Mouse (Mus musculus): ENCODE data around the gene Sf3a3.

Gene Sf3a3

DNA sequence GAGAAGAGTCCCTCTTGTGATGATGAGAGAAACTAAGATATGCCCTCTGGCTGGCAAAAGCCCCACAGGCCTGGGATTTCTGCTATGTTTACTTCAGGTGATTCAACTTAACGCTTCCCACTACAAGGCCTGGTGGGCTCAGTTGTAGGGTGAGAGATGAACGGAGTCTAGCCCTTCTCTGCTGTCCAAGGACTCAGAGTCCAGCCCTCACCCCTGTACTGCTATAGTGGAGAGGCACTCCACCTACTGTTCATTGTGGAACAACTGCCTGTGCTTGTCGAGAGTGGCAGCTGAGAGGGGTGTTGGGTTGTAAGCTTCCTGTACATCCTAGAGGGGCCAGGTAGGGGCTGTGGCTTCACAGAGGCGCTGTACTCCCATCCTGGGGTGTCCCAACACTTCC is 23.4 kb downstream of the Sf3a3 start:
- in situ Hi-C loops (cut with MboI, MseI), result no loop called here

DNA sequence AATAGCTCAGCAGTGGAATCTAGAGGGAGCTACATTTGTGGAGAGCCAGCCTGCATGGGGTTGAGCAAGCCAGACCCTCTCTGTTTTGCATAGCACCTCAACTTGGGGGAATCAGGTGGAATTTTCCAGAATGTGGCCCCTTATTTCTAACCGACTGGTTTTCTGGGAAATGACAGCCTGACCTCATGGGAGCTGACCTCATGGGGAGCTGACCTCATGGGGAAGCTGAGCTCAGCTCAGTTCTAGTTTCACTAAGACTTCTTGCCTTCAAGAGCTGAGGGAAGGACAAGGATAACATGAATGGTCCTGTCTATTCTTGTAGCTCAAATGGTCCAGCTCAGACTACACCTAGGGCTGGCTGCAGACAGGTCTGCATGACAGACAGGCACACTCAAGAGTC is 24.2 kb downstream of the Sf3a3 start:
- in situ Hi-C loops (cut with MboI, MseI), result no loop called here

DNA sequence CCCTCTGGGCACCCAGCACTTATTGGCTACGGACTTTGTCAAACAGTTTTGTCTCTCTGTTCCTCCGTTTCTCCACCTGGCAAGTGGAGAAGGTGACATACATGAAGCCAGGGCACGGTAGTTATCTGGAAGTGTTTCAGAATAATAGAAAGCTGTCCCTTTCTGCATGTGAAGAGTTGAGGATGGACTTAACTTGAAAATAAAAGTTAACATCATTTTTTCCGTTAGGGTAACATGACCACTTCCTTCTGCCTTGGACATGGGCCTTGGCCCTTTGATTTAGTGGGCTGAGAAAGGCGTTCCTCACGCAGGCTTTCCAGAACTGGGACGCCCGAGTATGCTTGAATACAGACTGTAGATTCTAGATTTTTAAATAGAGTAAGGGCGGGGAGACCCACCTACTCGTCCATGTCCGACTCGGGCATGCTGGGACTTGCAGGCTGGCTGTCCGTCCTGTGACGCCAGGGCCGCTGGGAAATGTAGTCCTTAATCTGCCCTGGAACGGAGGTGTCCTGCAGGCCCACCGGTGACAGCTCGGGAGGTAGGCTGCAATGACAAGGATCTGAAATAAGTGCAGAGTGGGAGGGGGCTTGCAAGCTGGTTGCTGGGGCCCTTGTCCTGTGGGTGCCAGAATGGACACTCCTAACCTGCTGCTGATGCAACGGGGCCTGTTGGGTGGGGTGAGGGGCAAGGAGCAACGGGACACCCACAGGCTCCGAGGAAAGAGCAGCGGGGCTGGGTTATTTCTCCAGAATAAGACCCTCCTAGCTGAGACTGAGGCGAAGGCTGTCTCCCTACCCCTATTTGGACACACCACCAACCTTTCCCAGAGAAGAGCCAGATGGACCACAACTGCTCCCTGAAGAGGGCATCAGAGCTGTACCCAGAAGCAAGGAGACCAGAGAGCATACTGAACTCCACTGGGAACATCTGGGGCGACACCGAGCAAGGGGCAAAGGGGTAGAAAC is 27.1 kb downstream of the Sf3a3 start, which contains the start of gene Inpp5b:
TSS of gene Inpp5b (plus strand) at position 475 of the 968 bp plus-strand sequence.
- in situ Hi-C loops (cut with MboI, MseI), result loop anchor here (5.0 kb wide), 1 partner anchor 96 kb away; no protein-coding TSS in a partner anchor

DNA sequence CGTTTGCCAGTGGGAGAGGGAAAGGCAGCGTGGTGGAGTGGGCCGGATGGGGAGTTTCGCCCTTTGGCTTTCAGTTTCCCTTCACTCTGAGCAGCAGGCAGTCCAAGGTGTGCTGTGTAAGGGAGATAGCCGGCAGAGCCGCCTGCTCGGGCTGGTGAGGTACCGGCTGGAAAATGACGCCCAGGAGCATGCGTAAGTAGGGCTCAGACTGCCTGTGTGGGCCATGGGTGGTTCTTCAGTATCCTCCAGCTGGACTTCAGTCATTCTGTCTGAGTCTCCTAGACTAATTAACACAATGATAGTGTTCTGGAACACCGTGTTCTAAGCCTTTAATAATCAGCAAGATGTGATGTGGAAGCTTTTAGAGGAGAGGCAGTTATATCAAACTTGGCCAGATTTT is 28.3 kb downstream of the Sf3a3 start:
- in situ Hi-C loops (cut with MboI, MseI), result loop anchor here (5.0 kb wide), 1 partner anchor 94 kb away; no protein-coding TSS in a partner anchor

DNA sequence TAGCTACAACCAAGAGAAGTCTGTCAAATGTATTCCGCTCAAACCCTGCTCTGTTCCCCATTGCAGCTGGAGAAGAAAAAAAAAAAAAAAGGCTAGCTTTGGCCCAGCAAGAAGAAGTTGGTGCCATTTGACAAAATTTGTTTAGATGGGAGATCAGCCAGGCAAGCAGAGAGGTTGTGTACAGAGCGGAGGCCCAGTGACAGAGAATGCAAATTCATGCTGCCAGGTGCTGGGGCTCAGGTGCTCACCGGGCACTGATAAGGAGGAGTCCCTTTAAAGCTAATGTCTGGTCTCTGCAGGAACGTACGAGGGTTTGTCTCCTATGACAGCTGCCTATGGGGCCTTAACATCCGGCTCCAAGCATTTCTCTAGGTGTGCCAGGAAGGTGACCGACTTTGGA is 32.0 kb downstream of the Sf3a3 start:
- in situ Hi-C loops (cut with MboI, MseI), result no loop called here

DNA sequence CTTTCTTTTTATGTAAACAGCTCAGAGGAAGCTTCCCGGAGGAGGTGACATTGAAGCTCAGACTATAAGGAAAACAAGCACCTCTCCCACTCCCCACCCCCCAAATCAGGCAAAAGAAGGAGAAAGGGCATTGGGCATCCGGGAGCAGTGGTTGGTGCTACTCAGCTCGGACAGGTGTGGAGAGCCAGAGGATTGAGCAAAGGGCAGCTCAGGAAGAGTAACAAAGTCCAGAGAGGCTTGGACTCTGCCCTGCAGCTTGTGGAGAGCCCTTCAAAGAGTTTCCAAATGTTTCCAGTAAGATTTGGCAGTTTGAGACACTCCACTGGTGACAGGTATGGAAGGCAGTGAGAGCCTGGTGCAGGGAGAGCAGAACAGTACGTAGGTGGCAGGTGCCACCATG is 33.3 kb downstream of the Sf3a3 start:
- in situ Hi-C loops (cut with MboI, MseI), result no loop called here

DNA sequence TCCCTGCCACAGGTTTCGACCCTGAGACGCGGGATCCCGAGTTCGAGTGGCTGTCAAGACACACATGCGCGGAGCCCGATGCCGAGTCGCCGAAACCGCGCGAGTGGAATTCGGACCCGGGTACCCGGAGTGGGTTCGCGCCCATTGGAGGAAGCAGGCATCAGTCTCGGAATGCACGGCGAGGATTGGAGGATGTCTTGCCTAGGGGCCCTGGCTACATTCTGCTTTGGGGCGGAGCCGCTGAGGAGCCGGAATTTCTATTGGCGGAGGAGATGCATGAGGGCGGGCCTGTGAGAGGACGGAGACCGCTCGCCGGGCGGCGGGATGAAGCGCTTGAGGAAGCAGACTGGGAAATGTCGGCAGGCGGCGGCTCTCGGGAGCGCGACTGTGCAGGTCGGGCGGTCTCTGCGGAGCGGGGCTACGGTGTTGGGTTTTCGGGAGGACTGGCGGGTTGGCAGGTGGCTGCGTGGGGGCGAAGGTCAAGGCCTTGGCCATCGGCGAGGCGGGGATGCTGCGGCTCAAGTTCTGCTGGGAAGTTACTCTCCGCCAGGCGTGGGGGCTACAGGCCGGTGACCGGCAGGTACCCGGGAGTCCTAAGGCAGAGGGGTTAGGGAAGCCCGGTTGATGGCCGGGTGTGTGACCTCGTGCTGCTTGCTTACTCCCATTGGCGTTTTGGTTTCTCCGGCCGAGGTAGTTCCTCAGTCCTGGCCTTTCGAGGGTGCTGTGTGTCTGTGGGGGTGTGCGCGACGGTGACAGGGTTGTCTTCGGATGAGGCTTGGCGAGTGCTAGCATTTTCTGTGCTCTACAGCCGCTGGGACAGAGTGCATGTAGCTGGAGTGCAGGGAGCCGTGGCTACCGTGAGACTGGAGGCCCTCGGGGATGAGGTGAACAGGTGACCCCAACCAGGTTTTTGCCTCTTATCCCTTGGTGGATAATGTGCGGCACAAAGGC is 37.0 kb downstream of the Sf3a3 start:
- in situ Hi-C loops (cut with MboI, MseI), result no loop called here

DNA sequence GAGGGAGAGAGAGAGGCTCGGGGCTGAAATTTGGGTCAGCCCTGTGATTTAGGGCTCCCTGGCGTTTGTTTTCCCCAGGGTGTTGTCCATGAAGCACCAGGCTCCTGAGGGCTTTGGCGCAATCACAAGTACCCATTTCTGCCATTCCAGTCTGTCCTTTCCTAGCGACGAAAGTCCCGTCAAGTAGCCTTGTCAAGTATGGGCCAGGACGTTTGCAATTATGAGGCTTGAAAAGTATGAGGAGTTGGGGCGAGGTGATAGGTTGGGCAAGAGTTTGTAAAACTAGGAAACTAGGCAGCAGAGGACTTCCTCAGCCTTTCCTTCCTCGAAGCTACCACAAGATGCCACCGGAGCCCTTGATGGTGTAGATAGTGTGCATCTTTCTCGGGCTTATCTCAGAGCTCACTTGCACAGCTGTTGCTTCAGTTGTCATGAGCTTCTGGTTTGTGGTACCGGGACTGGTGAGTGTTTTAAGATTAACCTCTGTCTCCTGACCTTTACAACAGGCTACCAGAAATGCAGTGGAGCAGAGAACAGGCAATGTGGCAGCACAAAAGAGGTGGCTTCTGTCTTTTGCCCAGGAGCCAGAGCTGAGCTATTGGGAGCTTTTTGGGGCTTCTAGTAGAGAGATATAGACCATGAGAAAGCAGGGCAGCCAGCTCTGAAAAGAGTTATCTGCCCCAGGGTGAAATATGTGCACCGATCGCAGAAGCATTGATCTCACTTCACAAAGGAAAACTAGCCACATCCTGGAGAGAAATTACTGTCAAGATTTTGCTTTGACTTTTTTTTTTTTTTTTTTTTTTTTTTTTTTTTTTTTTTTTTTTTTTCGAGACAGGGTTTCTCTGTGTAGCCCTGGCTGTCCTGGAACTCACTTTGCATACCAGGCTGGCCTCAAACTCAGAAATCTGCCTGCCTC is 38.0 kb downstream of the Sf3a3 start:
- in situ Hi-C loops (cut with MboI, MseI), result no loop called here

DNA sequence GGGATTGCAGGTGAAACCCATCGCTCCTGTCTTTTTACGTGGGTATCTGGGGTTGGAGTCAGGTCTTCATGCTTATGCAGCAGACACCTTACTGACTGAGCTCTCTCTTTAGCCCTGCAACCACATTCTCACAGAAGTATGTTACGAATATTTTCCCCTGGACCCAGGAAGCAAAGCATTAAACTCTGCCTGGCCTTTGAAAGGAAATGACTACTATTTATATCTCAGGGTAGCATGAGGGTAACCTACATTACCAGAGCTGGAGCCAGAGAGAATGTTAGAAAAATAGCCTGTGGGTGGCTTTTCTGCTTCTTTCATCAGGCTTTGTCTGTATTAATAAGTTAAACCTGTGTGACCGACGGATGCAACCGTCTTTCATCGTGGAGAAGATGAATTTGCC is 41.0 kb downstream of the Sf3a3 start:
- in situ Hi-C loops (cut with MboI, MseI), result loop anchor here (5.0 kb wide), 1 partner anchor 42 kb away; no protein-coding TSS in a partner anchor

DNA sequence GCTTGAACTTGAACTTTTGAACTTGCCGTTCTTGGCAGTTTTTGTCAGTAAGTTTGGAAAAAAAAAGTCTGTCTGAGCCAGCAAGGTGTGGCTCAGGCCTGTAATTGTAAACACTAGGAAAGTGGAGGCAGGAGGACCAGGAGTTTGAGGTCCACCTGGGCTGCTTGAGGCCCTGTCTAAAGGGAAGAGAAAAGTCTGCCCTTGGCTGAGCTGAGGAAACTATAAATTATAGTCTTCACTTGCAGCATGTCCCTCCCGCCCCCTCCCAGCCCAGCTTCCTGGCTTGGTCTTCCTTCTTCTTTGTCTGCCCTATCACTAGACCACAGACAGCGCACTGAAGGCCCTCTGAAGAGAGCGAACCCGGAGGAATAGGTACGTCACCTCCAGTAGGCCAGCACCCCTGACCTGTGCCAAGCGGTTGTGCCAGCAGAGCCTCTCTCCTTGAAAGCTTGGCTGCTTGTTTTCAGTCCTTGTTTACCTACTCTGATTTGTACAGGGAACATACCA is 44.8 kb downstream of the Sf3a3 start:
- in situ Hi-C loops (cut with MboI, MseI), result loop anchor here (5.0 kb wide), 1 partner anchor 38 kb away; no protein-coding TSS in a partner anchor

DNA sequence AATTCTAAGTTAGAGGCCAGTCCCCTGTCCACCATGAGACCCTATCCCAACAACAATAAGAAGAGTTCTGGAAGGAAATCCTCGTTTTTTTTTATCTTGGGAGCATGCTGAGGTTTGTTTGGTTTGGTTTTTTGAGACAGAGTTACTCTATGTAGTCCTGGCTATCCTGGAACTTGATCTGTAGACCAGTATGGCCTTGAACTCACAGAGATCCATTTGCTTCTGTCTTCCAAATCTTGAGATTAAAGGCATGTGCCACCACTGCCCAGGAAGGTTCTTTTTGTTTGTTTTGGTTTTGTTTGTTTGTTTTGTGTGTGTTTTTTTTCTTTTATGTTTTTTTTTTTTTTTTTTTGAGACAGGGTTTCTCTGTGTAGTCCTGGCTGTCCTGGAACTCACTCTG is 46.6 kb downstream of the Sf3a3 start:
- in situ Hi-C loops (cut with MboI, MseI), result no loop called here

DNA sequence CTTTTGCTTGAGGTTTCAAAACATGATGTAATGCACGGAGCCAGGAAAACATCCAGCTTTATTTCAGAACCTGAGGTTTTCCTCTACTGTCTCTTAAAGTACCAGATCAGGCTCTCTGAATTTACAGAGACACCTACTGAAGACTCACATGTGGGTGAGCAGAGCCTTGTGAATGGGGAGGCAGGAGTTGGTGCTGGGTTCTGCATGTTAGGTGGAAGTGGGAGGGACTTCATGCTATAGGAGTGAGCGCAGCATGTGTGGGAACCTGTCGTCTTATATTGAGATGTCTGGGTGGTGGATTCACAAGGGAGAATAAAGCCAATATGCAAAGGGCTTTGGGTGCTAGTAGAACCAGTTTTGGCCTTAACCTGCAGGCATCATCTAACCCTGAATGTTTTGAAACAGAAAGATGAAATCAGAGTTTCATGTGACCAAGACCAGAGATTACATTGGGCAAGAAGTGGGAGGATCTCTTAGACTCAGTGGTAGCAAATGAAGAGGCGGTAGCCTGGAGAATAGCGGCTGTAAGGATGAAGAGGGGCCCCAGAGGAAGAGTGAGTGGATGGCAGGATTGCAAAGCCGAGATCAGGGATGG is 48.4 kb downstream of the Sf3a3 start:
- in situ Hi-C loops (cut with MboI, MseI), result no loop called here

DNA sequence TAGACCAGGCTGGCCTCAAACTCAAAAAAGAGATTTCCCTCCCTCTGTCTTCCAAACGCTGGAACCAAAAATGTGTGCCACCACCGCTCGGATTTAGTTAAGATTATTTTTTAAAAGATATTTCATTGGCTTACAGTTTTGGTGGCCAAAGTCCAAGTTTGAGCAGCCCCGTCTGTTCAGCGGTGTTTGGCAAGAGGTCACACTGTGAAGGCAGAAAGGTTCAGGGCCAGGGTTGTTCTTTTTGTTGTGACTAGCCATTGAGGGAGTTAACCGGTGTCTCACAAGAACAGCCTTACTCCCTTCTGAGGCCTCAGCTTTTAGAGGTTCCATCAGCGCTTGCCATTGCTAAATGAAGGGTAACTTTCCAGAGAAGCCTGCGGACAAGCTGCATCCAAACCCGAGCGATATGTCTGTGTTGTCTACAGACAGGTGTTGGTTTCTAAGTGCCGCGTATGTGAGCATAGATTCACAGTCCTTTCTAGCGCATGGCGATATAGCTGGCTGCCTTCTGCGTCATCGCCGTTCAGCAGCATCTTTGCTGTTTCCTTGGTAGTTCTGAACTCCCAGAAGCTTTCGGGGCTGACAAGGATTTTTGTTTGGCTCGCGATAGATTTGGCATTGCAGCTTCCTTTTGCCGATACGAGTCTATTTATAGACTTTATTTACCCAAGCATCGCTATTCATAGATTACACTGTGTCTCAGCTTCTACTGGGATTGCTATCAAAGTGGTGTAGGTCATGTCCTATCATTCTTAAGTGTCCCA is 51.4 kb downstream of the Sf3a3 start:
- in situ Hi-C loops (cut with MboI, MseI), result no loop called here

DNA sequence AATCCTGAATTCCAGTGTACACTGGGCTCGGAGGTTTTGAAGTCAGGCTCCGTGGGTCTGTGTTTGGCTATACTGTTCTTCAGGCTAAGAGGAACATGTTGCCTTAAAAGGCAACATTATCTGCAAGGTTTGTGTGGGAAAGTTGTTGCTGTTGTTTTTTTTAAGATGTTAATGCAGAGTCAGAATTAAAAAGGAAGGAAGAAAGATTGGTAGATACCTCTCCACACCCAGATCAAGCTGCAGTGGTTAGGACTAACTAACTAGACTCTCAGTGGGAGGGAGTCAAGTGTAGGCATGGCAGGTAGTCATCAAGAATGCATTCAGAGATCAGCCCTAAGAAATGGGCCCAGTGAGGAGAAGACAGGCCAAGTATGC is 52.0 kb downstream of the Sf3a3 start:
- in situ Hi-C loops (cut with MboI, MseI), result no loop called here

DNA sequence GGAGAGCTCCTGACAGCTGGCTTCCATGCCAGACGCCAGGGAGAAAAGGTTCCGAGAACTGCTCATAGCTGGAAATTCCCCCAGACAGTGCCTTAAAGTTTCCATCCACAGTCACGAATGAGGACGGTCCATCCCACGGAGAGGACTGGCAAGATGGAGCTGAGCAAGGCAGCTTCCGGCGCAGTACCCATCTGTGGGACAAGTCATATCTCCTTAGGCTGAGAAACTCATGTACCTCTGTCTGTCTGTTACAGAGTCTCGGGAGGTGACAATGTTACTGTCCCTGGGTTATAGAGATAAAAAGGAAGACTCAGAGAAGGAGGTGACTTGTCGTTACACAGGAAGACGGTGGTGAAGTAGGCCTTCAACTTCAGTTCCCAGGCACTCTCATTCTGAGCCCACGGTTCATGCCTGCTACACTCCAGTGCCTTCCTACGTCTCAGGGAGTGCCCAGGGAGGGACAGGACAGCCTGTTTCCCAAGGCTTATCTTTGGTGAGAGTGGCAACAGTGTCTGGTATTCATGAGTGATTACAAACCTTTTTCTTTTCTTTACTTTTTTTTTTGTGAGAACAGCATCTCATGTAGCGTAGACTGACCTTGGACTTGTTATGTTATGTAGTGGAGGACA is 54.5 kb downstream of the Sf3a3 start:
- in situ Hi-C loops (cut with MboI, MseI), result no loop called here

DNA sequence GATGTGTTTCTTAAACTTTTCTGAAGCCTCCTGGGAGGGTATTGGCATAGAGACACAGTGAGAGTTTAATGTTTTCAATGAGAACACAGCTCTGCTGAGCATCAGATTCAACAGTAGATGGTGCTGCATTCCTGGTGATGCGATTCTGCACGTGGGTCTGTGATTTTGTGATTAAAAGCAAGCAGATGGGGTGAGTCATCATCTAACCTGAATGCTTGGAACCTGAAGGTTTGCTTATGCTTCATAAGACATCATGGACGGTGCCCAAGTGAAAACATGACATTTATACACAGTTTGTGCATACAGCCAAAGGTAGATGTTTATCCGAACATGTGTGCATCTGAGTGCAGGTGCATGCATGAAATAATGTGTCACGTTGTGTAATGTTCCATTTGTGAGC is 56.0 kb downstream of the Sf3a3 start:
- in situ Hi-C loops (cut with MboI, MseI), result no loop called here

DNA sequence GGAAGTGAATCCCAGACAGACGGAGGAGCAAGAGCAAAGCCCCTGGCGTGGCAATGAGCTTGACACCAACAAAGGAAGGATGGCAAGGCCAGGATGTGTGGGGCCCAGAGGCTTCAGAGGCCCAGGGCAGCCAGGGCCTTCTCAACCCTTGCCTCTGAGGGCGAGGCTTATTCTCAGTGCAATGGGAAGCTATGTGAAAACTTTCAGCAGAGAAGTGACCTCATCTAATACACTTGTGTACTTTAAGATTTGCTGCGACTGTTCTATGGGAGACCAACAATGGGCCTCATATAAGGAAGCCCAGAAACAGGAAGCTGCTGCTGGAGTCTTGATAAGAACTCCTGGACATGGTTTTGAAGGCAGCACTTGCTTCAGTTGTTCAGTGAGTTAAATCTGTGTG is 57.5 kb downstream of the Sf3a3 start:
- in situ Hi-C loops (cut with MboI, MseI), result no loop called here

DNA sequence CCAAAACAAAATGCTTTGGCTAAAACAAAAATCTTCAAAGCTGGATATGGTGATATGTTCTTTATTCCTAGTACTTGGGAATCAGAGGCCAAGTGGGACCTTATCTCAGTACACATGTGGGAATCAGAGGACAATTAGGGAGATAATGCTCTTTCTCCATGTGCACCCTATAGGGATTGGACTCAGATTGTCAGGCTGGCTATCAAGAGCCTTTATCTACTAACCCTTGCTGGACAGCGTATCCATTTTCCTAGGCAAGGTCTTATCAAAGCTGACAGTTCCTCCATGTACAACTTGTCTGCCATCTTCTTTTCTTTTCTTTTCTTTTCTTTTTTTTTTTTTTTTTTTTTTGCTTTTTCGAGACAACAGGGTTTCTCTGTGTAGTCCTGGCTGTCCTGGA is 58.9 kb downstream of the Sf3a3 start:
- in situ Hi-C loops (cut with MboI, MseI), result no loop called here

DNA sequence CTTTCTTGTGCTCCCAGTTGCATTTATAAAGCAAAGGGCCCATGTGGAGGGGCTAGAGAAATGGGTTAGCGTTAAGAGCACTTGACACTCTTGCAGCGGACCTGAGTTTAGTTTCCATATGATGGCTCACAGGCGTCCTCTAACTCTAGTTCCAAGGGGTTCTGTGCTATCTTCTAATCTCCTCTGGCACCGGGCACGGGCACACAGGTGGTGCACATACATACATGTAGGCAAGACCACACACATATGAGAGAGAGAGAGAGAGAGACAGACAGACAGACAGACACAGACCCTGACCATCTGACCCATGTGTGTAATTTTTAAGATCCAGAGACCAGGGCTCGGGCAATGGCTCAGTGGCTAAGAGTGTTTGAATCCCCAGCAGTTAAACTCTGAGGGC is 59.4 kb downstream of the Sf3a3 start:
- in situ Hi-C loops (cut with MboI, MseI), result no loop called here
